Mouse (Mus musculus) stomach, postnatal 0 days (tissue): ENCODE measurements around the gene Cdc42se1.

Experiments used
- CTCF ChIP-seq: IDR thresholded peaks from 2 replicates; pipeline ENCODE4 v1.5.1; 2016; ENCODE audit warnings: antibody characterized with exemption, low read depth, mild to moderate bottlenecking, moderate library complexity
- EP300 ChIP-seq: optimal IDR thresholded peaks from 2 replicates; pipeline ENCODE3; 2016; ENCODE audit warnings: antibody characterized with exemption

GRCm38 (mm10) chr3:95256931-95257330, 28.4 kb downstream of the Cdc42se1 start:
- TF ChIP-seq CTCF = no peak
- no peak for TF ChIP-seq EP300
